Mouse (Mus musculus) embryo, embryonic 10 days (tissue): ENCODE measurements around the gene Atf7ip.
"Not testable (repeated sequence)": the region's sequence is repeated elsewhere in the genome, so short reads cannot be mapped to it uniquely, and the experiment has no call there.

Experiments
- DNase-seq: peaks from one replicate; pipeline ENCODE4 v3.0.0-alpha.2; 2015; ENCODE audit warnings: low spot score

Atf7ip gene

GRCm38 (mm10) chr6:136505867-136506266, at the start of gene Atf7ip:
Atf7ip (plus strand) TSS chr6:136506167.
- DNase-seq = not testable (repeated sequence)

- DNase-seq = no peak
Measured at GRCm38 (mm10) chr6:136456302-136456701, 49.7 kb upstream of the Atf7ip start.

- DNase-seq = no peak
Measured at GRCm38 (mm10) chr6:136459156-136459555, 46.8 kb upstream of the Atf7ip start.

GRCm38 (mm10) chr6:136463491-136463890, 42.5 kb upstream of the Atf7ip start:
- DNase-seq = peak; percentile 15

GRCm38 (mm10) chr6:136464121-136464621, 41.8 kb upstream of the Atf7ip start:
- DNase-seq = peak; percentile 6

GRCm38 (mm10) chr6:136465021-136465420, 40.9 kb upstream of the Atf7ip start:
- no peak for DNase-seq

GRCm38 (mm10) chr6:136465959-136466381, 40.0 kb upstream of the Atf7ip start:
- DNase-seq = peak; percentile 74

GRCm38 (mm10) chr6:136466956-136467750, 38.8 kb upstream of the Atf7ip start:
- peak; percentile 83 for DNase-seq

GRCm38 (mm10) chr6:136467837-136468236, 38.1 kb upstream of the Atf7ip start:
- DNase-seq = peak; percentile 18

- peak; percentile 98 for DNase-seq
Measured at GRCm38 (mm10) chr6:136468401-136468912, 37.5 kb upstream of the Atf7ip start.

GRCm38 (mm10) chr6:136468974-136469792, 36.8 kb upstream of the Atf7ip start:
- DNase-seq = peak; percentile 56

GRCm38 (mm10) chr6:136469807-136470206, 36.2 kb upstream of the Atf7ip start:
- DNase-seq = no peak

GRCm38 (mm10) chr6:136470321-136471230, 35.4 kb upstream of the Atf7ip start:
- DNase-seq = peak; percentile 94

- DNase-seq = peak; percentile 20
Measured at GRCm38 (mm10) chr6:136471601-136472000, 34.4 kb upstream of the Atf7ip start.

GRCm38 (mm10) chr6:136472779-136473178, 33.2 kb upstream of the Atf7ip start:
- no peak for DNase-seq

- DNase-seq = no peak
Measured at GRCm38 (mm10) chr6:136473472-136474129, 32.4 kb upstream of the Atf7ip start.

GRCm38 (mm10) chr6:136475171-136475860, 30.7 kb upstream of the Atf7ip start:
- DNase-seq = peak; percentile 37

- DNase-seq = no peak
Measured at GRCm38 (mm10) chr6:136477878-136478277, 28.1 kb upstream of the Atf7ip start.

- DNase-seq = no peak
Measured at GRCm38 (mm10) chr6:136483531-136483930, 22.4 kb upstream of the Atf7ip start.

- DNase-seq = no peak
Measured at GRCm38 (mm10) chr6:136484093-136484492, 21.9 kb upstream of the Atf7ip start.
